Mouse (Mus musculus) retina, postnatal 7 days (tissue): Measurements from ENCODE around the gene Rhov.

ENCODE experiments used
- DNase-seq: peaks from one replicate; pipeline ENCODE4 v3.0.0-alpha.2; 2012; ENCODE audit warnings: low read depth, low spot score

The Rhov gene

DNA sequence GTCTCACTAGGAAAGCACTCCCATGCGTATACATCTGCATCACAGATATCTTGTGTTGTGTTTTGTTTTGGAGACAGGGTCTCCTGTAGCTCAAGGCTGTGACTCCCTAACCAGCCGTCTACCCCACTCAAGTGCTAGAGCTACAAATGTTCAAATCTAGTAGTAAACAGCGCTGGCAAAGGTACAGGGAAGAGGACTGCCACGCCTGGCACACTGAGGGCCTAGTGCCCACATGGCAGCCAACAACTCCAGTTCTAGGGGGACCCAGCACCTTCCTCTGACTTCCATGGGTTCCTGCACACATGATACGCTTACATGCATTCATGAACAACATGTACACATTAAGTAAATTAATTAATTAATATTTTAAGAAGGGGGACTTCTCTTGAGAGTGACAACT lies 21.2 kb upstream of the Rhov start:
- DNase-seq, result no peak

DNA sequence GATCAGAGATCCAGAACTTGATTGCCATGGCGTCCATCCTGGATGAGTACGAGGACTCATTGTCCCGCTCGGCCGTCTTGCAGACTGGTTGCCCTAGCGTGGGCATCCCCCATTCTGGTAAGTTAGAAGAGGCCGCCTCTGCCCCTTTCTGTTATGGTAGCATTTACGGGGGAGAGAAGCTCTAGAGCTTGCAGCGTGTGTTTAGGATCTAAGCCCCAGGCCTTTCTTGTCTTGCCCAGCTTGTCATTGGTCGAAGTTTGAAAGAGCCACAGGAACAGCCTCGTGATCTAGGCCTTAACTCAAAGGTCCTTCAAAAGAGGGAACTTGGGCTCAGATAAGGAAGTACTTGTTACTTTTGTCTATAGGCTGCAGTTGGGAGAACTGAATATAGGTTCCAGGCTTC lies 17.9 kb upstream of the Rhov start:
- no peak for DNase-seq

DNA sequence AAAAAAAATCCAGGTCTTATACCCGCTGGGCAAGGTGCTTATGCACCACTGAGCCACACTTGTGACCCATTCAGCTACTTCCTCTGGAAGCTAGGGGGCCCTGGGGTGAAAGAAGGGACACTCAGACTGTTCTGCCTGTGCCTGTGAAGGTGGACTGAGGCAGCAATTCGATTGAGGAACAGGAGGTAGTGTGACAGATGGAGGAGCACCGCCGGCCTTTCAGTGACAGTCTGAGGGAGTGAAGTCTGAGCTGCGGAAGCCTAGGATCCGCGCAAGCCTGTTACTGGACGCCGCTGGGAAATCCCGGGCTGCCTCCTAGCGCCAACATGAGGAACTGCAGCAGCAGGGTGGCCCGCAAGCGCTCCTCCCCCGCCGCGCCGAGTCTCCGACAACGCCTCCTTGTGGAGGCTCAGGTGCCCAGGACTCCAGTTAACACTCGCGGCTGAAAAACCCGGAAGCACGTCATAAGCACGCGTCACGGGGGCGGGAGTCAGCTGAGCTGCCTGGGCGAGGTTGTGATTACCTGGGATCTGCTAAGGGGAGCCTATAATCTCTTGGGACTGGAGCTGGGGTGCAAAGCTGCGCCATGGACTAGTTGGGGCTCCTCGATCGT lies 17.3 kb upstream of the Rhov start, which contains the start of gene Vps18:
TSS of gene Vps18 (plus strand) at position 471 of the 613 bp plus-strand sequence.
- DNase-seq, result peak; percentile 98

DNA sequence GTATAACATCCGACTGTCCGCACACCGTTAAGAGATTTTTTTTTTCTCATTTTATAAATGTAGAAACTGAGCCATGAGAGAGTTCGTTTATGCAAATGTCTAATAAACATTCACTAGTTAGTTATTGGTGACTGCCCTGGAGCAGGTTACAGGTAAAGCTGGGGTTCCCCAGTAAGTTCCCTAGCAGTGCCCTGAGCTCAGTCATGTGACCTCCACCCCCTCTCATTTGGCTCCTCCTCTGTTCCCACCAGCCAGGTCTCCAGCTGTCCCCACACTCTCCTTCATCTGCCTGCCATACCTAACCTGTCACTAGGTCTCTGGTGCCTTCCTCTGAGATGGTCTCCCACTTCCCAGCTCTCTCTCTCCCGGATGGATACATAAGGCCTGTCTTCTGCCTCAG lies 16.3 kb upstream of the Rhov start:
- no peak for DNase-seq

DNA sequence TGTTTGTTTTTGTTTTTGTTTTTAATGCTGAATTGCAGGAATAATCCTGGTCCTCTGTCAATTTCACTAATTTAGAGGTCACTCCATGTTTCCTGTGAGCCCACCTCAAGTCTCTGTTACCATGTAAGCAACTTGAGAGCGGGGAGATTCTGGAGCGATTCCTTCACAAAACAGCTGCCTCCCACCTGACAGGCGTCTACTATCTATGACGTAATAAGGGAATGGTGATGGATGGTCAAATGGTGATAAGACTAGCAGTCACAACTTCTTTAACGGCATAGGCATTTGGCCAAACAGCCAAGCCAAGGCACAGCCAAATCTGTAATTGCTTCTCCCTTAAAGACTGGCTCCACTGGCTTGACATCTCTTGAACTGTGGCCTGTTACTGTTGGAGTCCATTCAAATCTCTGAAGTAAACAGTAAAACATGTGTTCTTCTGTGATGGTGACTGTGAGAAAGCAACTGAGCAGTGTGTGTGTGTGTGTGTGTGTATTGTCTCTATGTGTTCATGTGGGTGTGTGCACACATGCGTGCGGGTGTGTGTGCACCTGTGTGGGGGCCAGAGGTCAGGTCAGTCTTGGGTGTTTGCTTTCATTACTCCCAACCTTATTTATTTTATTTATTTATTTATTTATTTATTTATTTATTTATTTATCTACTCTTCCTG lies 11.0 kb upstream of the Rhov start:
- DNase-seq, result no peak

DNA sequence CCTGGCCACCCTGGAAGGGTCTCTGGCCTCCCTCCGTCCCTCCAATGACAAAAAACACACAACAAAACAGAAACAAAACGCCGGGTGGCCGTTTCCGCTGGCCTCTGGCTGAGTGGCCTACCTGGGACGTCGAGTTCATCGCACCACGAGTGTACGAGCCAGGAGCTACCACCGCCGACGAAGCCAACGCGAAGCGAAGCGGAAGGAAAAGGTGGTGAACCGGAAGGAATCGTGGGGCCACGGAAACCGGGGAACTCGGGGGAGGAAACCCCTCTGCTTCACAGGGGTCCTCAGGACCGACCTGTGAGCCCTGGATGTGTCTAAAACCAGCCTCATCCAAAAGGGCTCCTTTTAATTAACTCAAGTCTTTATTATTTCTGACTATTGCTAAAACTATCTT lies 6.7 kb upstream of the Rhov start:
- no peak for DNase-seq

DNA sequence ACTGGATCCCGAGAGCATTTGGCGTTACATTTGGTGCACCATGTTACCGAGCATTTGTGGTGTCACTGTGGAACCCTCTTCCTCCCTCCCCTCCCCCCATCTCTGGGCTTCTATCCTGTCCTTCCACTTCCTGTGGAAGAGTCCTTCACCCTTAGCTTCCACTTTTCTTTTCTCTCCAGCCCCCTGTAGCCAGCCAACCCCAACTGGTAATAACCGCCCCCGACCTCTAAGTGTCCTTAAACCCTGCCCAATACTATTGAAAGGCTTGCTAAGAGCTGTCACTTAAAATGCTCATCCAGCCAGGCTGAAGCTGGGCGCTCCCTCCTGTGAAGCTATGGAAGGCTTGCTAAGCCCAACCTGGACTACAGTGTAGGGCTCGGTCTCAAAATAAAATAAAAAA lies 5.9 kb upstream of the Rhov start:
- no peak for DNase-seq

DNA sequence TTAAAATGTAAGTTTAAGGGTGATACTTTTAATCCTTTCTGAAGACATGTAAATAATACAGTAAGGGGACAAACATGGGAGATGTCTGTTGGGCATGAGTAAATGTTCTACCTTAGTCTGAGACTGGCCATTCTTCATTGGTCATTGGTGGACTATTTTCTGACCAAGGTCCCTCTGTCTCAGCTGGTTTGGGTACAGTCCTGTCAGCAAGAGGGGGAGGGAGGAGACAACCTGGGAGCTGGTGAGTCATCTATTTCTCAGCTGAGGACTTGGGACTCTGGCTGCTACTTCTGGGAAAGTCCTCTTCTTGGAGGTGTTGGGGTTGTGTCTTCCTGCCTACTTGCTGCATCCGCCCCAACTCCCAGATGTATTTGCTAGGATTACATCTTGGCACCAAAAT lies 3.1 kb upstream of the Rhov start:
- DNase-seq, result no peak

DNA sequence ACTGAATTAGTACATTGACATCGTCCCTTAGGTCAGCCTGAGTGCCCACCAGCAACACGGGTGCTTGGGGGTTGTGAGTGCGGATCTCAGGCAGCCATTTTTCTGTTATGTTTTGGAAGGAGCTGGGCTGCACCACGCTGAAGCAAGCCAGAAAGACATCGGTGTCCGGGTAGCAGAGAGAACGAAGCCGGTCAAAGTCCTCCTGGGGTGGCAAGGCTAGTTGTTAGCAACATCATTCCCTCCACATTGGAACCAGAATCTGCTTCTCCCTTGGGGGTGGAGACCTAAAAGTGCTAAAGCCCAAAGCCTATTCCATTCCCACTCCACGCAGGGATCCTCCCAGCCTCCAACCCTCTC lies 808 bp downstream of the Rhov start:
- DNase-seq, result no peak

DNA sequence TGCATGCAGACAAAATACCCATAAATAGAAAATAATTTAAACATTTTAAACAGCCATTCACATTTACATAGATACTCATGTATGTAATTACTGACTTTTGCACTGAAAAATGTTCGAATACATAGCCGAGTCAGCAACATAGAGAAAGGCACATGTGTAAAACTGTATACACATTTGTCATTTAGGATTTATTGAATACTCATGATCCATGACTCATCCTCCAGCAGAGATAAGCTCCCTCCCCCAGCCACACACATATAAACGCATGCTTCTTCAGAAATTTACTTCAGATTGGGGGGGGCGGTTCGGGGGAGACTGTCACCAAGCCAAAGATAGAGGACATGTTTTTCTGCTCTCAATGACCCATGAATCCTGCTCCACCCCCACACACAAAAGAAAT lies 7.3 kb downstream of the Rhov start:
- no peak for DNase-seq

DNA sequence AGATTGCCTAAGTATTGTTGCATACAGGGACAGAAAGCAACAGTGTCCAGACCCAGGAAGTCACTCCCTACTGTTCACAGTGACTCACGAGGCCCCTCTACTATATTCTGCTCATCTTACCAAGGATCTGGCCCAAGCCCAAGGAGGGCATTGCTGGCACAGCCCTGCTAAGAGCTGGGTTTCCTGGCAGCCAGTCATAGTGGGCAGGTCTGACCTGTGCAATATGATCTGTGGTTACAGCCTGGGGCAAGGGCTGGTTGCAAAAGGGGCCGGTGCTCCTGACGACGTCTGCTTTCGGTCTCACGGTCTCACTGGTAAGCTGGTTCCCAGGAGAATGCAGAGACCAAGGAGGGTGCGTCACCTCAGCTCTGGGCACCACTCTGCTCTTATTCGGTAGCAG lies 8.1 kb downstream of the Rhov start:
- DNase-seq, result no peak

DNA sequence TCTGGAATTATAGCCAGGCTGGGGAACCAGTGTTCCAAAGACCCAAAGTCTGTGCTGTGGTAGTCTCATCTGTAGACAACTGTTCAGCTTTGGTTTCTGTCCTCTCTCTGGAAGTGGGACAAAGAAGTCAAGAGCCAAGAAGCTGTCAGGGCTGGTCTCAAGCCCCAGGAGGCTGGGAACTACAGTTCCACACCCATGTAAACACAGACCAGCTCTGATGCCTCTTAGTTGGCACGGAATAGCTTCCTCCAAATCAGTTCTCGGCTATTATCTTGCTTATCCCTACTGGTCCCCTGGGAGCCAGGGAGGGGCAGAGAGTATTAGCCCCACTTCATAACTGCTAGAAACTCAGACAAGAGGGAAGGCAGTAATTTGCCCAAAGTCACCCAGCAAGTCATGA lies 9.7 kb downstream of the Rhov start:
- no peak for DNase-seq

DNA sequence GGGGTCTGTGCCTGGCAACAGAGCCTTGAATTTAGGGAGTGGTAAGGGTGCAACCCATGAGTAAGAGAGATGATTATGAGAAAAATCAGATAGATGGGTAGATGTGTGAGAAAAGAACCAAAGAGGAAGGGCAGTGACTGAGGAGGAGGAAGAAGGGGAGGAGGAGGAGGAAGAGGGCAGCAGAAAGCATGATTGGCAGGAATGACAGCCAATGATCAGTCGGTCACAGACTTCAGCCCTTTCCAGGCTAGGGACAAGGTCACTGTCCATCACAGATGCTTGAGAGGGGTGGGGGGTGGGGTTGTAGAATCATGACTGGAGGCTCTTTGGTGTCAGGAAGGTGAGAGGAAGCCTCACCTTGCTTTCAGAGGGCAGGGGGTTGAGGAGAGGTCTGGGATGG lies 10.6 kb downstream of the Rhov start:
- DNase-seq, result no peak

DNA sequence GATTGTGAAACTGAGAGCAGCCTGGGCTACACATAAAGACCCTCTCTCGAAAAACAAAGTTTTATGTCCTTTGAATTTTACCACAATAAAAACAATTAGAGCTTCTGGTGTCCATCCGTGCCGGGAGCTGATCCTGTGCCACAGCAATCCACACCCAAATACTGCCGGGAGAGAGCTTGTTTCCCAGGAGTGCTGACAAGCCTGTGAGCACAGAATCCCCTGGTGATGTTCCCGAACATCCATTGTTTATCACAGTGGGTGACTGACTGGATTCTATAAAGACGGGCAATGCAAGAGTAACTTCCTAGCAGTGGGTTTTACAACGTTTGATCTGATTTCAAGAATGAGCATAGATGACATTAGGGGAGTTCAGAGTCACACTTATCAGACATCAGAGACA lies 16.1 kb downstream of the Rhov start:
- no peak for DNase-seq

DNA sequence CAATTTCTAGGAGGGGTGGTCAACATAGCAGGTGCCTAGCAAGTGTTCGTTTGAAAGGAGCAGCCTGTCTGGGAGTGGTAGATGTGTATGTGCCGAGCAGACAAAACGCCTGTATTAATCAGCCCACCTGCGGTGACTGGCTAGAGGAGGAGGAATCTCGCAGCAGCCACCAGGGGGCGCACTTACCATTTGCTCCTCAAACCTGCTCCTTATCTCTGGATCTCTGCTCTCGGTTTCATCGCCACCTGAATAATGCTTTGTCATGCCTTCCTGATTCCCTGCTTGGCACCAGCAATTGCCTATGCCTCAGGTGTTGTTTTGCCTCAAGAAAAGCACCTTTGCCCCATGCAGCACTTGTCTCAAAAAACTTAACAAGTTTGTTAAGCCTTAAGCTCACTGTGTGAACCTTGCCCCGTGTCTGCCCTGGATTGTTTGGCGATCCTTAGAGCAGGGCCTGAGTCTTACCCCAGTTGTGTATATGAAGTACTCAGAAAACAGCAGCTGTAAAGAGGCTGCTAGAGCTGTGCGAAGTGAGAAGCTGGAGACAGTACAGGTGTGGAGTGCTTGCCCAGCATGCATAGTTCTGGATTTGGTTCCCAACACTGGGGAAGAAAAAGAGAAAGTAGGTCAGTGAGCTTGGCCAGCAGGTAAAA lies 20.1 kb downstream of the Rhov start:
- DNase-seq, result peak; percentile 69

DNA sequence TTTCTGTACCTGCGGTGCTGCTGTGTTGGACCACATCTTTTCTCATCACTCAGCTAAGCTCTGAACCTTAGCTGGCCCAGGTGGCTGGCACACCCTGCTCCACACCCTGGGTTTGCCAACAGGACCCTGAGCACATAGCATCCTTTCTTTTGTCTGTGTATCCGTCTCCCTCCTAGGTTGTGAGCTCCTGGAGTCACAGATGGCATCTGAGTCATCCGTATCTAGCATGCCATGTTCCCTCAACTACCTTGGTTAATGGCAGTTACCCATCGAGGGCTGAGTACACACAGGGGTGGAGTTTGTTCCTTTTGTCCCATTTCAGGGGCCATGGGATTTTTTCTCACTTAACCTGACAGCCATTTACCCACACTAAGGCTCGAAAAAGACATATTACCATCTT lies 20.7 kb downstream of the Rhov start:
- DNase-seq, result no peak

DNA sequence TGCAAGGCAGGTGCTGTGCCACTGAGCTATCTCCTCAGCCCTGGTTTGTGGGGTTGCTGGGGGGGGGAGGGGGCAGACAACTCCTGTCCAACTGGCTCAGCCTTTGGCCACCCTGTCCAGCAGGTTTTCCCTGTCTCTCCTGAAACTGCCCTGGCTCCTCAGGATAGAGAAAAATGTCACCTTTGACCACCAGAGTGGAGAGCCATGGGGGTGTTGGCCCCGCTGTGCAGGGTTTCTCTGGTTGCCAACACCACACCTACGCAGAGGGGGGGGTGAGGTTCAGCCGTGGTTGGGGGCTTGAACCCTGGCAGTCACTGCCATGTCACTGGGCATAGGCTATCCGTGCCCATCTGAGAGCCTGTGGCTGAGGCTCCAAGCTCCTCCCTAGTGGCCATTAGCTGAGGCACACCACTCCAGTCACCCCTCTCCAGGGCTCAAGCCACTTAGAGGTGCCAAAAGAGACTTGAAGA lies 21.4 kb downstream of the Rhov start:
- DNase-seq, result no peak

DNA sequence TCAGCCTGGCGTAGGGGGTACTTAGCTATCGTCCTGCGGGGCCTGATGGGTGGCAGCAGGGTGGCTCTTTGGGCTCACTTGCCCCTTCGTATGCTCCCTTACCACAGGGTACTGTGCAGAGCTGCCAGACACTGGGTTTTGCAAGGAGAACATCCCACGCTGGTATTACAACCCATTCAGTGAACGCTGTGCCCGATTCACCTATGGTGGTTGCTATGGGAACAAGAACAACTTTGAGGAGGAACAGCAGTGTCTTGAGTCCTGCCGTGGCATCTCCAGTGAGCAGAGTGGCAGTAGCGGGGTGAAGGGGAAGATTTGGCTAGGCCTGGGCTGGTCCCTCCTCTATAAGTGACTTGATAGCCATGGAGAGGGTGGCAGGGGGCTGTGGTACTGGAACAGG lies 23.2 kb downstream of the Rhov start:
- DNase-seq, result no peak

DNA sequence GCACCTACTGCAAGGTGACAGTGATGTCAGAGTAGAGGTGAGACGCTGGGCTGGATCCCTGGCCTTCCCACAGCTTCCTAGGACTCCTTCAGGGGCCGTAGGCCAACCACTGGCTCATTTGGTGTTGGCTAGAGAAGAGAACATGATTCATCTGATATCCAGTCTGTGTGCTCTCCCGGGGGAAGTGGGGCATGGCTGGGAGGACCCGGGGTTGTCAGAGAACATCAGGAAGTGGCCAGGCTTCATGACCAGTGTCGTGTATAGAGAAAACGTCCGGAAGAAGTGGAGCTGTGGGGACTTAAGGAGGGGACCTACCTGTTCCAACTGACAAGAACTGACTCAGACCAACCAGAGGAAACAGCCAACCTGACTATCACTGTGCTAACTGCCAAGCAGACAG lies 25.8 kb downstream of the Rhov start:
- no peak for DNase-seq

DNA sequence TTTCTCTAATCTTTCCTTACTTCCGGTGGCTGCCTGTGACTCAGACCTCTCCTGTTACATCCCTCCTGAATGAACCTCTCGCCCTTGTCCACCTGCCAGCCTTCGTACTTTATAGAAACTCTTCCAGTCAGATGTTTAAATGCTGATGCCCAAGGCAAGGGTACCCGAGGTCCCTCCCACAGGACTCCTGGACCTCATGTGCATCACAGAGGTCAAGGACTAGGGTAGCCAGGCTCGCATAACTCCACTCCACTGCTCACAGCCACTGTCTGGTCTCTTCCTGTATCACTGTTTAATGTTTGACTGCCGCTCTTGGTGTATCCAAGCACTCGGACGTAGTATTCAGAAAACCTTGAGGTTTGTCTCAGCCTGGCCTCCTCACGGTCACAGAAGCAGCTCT lies 28.5 kb downstream of the Rhov start:
- no peak for DNase-seq

DNA sequence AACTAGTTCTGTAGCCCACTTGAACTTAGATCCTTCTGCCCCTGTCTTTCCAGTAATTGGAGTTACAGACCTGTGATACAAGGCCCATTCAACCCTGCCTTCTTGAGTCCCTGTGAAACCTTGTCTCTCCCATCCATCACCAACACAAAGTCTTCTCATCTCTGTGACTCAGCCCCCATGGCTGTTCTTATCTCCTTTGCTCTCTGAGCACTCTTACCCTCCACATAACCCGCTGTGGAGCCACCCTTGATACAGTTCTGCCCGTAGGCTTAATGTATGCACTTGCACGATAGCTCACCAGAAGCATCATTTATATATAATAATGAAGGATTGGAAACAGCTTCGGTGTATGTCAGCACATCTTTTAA lies 30.3 kb downstream of the Rhov start:
- DNase-seq, result no peak

DNA sequence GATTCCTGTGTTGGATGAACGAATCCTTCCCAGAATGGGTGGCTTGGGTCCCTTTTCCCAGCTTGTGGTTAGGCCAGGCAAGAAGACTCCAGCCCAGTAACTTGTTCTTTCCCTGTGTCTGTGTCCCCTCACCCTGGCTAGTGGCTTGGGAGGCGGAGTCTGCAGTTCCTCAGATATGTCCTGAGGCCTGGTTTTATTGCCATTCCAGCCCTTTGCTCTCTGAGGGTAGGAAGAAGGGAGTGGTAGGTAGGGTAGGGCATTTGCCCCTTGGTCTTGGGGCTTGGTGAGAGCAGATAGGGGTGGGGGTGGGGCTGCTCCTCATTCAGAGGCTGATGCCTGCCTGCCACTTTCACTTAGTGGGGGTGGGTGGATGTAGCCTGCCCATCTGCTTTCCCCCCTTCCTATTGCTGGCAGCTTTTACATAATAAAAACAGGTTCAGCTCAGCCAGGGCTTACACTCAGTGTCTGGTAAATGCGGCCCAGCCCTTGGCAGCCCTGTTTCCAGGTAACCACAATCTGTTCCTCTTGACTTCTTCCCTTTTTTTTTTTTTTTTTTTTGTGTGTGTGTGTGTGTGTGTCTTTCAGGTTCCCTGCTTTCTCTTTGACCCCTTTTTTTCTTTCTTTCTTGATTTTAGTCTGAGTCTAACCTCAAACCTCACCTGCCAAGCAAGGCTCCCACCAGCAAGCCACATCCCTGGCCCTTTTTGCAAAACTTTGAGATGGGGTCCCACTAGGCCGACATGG lies 30.8 kb downstream of the Rhov start:
- no peak for DNase-seq

DNA sequence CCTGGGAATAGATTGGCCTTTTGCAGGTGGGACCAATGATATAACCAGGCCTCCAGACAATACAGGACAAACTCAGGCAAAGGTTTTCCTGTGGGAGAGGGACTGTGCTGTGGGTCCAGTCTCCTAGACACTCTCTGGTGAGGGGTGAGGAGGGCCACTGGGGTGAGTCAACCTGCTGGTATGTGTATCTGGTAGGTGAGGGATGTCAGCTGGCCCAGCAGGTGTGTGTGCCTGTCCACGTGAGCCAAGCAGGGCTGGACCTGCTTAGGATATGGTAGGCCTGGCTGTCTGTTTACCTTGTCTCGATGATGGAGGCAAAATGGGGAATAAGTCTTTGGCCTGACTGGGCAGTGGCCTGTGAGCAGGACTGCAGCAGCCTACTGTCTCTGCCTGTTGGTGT lies 32.4 kb downstream of the Rhov start:
- no peak for DNase-seq
